Mouse (Mus musculus) induced T-regulatory cell, adult 2 months (primary cell): Measurements from ENCODE around the gene Rnft2.

Experiments
- DNase-seq: peaks from one replicate; pipeline ENCODE4 v3.0.0-alpha.2; 2012; ENCODE audit warnings: low read depth

Gene Rnft2

DNA sequence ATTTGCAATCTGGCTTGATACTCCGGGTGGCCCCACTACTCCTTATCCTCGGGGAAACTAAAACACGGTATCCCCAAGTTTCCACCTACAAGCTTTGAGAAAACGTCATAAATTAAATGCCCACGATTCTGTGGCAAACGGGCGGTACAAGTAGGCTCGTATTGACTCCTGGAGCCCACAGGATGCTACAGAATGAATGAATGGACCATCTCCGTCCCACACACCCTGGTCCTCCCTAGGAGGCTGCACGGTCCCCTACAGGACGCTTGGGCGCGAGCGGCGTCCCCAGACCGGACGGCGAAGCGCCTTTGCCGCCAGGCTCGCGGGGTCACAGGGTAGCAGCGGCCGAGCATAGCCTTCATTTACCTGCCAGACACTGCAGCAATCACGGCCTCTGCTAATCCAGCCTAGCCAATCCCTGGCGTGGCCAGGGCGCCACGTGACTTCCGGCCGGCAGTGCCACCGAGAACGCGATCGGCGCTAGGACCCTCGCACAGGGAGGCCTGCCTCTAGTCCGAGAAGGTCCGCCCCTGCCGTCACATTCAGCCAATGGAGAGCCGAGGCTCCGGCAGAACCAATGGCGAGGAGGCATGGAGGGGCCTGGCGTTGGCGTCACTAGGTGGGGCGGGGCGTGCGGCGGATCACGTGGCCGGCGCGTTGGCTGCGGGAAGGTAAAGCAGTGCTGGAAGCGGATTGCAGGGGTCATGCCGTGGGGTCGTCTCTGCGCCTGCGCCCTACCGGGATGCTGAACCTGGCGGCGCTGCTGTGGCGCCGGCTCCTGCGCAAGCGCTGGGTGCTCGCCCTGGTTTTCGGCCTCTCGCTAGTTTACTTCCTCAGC, at the start of gene Rnft2, which contains the start of gene 2410131K14Rik:
Gene Rnft2, minus strand, starts transcription at position 511 of the 838 bp plus-strand sequence.
Gene 2410131K14Rik, plus strand, starts transcription at position 622 of the 838 bp plus-strand sequence.
- peak; percentile 98 for DNase-seq

DNA sequence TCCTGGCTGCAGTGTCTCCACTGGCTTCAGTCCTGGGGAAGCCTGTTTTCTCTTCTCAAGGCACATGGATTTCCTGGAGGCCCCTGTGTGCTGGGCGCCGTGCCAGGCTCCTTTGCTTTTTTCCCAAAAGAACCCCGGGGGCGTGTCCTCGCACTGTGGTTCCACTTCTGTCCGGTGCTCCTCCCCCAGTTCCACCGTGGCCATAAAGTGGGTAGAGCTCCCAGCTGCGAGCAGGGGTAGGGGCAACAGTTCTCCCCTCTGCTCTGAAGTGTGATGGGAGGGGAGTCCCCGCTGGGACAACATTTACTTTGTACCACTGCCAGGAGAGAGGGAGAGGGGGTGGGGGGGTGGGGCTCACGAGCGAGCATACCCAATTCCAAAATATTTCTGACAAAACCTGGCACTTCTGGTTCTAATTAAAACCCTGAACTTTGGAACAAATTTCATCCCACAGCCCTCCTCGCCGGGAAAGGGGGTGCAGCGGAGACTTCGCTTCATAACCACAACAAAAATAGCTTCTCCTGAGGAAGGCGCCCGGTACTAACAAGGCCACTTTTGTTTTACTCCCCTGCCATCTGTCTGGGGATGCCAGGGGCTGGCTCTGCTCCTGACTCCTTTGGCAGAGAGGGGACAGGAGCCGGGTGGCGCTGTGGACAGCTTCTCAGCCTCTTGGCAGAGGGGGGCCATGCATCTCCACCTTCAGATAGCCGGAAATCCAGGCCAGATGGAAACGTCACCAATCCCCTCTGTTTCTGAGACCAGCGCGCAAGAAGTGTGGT, 49.4 kb upstream of the Rnft2 start:
- DNase-seq: no peak

DNA sequence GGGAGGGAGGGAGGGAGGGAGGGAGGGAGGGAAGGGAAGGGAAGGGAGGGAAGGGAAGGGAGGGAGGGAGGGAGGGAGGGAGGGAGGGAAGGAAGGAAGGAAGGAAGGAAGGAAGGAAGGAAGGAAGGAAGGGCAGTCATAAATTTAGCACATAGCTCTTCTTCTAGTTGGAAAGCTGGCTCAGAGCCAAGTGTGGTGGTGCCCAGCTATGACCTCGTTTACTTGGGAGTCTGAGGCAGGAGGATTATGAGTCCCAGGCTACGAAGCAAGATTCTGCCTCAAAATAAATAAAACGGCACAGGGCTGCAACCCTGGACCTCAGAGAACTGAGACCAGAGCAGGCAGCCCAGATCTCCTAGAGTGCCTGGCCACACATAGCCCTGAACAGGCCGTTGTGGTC, 47.6 kb upstream of the Rnft2 start:
- DNase-seq: no peak

DNA sequence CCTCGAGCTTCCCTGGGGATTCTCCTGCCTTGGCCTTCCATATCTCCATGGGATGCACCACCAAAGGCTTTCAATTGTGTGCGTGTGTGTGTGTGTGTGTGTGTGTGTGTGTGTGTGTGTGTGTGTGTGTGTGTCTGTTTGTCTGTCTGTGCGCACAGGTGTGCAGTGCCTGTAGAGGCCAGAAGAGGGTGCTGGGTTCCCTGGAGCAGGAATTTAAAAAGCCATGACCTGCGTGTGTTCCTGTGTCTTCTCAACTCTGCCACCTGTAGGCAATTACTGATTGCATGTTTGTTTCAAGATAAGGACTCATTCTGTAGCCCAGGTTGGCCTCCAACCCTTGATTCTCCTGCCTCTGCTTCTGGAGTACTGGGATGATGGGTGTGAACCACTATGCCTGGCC, 46.5 kb upstream of the Rnft2 start:
- DNase-seq: no peak

DNA sequence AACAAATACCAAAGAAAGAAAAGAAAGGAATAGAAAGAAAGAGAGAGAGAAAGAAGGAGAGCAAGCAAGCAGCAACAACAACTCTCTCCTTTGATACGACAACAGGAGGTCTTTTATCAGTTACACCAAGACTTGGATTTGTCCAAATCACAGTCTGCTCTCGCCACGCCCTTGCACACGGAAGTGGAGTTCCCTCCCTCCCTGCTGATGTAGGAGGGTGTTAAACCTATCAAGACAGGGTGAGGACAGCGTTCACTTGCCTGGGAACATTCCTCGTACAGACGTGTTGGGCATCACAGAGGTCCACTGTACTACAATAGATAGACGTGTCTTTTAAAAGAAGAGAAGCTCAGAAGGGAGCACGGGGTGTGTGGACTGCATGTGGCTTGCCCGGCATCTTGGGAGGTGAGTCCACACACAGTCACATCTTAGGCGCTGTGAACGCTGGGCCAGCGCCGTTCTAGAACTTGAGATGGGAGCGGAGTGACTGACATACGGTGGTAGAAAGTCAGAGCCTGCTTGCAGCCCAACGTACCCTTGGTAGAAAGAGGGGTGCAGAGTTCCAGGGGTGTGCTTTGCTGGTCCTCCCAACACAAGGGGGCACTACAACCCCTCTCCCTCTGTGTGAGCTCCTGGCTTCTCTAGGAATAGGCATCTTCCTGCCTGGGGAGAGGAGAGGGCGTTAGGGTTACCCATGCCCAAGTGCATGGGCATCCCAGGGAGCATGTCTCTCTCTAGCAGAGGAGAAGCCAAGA, 33.0 kb upstream of the Rnft2 start:
- no peak for DNase-seq

DNA sequence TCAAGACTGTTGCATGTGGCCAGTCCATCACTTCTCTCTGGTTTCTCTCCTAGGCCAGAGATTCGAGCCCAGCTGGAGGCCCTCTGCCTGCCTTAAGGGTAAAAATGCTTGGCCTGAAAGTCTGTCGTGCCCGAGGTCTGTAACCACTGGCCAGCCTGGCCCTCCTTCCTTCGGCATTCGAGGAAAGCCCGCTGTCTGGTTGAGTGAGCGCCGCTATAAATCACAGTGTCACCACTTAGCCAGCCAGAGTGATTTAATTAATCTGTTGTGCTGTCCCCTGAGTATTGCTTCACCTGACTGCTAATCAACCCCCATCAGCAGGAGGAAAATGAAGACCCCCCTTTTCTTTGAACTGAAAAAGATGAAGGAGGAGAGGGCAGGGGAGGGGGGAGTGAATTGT, 31.8 kb upstream of the Rnft2 start:
- no peak for DNase-seq

DNA sequence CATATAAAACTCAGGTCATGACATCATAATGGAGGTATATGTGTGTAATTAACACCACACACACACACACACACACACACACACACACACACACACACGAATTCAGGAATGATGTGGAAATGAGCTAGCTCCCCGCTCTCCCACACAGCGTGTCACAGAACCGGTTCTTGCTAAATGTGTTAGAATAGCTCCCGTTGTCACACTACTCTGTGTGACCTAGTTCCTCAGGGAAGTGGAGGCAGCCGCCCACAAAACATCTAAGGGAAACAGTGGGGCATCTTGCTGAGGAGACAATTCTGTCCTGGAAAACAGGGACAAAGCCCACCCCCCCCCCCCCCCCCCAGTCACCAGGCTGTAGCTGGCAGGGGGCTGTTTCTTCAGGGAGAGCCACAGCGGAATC, 31.4 kb upstream of the Rnft2 start:
- DNase-seq: no peak

DNA sequence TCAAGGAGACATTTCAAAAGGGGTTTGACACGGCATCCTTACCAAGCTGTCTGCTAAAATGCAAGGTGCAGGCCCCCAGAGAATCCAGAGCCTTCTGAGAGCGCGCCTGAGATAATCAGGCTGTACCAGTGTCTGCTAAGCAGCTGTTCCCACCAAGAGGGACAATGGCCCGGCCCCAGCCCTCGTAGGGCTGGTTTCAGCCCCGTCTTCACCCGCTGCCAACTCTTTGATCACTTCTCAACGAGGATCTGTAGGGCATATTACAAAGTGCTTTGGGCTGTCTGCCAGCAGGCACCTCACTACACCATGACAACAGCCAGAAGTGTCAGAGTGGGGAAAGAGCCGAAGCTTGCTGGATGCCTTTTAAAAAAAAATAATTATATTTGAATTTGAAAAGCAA, 29.6 kb upstream of the Rnft2 start:
- DNase-seq: no peak

DNA sequence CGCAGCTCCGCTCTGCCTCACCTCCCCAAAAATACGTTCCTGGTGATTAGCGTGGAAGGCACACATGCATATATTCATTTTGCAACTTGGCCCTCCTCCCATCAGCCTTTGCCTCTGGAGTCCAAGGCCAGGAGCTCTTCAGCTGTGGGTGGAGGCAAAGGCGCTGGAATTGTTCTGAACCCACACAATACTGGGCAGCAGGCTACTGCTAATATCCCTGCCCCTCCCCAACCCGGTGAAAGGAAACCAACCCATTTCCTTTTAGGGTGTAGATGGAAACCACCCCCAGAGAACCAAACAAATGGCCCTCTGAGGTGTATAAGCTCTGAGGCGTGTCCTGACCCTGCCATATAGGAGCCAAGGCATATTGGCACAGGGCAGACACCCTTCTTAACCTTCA, 28.5 kb upstream of the Rnft2 start:
- no peak for DNase-seq

DNA sequence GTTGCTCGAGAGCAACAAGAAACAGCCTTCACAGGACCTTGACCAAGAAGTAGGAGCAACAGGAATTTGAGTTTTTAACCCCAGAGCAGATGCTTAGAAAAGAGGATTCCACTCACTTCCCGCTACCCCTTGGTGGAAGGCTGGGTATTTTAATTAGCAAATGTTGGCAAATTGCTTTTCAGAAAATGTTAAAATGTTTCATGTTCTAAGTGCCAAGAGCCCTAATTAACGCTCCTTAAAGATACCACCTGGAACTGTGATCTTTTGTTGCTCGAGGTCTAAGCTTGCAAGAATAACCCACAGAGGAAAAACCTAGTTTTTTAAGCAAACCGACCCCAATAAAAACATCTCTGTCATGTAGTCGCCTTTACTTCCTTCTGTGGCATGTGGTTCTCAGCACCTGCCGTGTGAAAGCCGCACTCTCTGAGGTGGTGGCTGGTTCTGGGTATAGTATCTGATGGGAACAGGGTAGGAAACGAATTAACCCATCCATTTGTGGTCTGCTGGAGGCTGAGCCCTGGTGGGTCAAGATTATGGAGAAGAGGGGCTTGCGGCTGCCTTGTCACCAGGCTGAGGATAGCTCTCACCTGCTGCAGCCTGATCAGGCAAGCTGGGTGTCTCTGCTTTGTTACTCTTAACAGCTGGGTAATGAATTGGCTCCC, 26.7 kb upstream of the Rnft2 start:
- no peak for DNase-seq

DNA sequence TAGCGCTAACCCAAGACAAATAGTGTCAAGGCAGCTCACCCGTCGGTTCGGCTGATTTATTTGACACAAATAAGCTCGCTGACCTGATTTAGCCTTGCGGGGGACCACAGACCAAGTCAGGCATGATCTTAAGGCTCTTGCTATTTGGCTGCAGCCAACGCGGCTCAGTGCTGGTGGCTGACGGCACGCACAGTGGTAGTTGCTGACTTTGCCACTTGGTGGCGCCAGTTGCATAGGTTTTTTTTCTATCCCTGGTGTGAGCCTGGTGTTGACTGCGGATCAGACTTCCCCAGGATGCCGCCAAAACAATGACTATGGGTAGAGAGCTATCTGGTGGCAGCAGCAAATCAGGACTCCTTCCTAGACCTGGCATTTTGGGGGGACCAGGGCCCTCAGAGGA, 24.1 kb upstream of the Rnft2 start:
- DNase-seq: peak; percentile 78

DNA sequence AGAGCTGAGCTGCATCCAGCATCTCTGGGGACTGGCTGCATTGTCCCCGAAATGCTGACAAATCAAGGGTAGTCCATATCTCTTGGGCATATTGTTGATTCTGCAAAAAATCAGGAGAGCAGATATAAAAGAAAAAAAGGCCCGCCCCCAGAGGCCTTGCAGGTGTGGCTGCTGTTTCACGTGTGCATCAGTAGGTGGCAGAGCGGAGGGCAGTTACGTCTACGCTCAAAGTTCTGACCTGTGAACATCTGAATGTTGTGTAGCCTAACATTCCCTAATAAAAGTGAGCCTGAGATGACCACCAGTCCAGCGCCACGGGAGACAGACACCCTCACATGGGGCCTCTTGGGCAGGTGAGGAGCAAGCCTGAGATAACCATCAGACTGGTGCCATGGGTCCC, 21.4 kb upstream of the Rnft2 start:
- DNase-seq: peak; percentile 34

DNA sequence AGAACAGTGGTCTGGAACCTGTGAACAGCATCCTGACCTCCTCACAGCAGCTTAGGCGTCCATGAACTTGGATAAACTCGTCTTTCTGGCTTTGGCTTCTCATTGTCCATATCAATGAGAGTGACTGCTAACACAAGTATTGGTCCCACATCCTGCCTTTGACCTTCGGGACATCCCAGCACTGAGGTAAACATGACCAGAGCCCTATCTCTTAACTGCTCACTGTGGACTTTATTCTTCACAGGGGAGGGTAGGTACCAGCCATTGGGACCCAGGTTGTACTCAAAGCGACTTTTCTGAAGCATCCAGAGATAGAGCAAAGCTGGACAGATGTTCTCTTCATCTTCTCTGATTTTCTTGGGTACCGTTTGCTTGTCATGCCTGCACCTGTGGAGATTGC, 20.4 kb upstream of the Rnft2 start:
- no peak for DNase-seq

DNA sequence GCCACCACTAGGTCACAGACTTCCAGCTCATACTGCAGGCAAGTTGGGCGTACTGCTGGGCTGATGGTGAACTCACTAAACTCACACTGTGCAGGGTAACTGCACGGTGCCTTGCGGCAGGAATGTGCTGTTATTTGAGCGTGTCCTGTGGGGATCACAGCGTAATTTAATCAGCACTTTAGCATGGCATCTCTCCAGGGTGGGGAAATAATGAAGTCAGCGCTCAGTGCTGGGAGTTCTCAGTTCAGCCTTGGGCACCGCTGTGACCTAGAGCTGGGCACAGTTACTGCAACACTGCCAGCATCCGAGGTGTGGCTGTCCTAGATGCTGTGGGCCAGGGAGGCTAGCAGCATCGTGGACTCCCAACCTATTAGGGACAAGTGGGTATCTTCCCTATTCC, 19.4 kb upstream of the Rnft2 start:
- DNase-seq: no peak

DNA sequence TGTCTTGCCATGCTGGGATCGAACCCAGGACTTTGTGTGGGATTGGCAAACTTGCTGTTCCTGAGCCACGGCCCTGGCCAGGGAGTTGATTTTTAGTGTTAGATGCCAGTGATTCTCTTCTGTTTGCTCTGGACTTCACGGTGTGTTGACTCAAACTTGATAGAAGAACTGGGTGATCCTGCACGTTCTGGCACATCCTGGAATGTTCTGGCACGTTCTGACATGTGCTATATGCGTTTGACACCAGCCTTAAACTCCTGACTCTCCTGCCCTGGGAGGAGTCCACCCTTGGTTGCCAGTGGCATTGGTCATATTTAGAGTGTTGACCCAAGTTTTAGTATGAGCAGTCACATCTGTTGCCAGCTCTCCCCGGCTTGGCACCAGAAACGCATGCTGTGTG, 17.5 kb upstream of the Rnft2 start:
- no peak for DNase-seq

DNA sequence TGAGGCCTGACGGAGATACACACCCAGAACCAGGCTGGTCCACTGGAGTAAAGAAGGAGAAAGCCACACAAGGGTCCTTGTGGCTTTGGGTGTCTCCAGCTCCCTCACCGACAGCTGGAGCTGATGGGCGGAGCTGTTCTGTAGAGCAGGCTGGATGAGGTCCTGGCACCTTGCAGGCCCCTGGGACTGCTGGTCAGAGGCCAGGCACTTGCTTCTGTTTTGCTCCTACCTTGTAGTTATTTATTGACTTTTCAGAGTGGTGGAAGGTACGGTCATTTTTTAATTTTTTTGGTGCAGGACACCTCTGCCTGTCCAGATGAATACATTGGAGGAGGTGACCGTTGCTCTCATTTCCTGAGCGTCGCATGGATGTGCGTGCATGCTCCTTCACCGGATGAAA, 16.3 kb upstream of the Rnft2 start:
- DNase-seq: no peak

DNA sequence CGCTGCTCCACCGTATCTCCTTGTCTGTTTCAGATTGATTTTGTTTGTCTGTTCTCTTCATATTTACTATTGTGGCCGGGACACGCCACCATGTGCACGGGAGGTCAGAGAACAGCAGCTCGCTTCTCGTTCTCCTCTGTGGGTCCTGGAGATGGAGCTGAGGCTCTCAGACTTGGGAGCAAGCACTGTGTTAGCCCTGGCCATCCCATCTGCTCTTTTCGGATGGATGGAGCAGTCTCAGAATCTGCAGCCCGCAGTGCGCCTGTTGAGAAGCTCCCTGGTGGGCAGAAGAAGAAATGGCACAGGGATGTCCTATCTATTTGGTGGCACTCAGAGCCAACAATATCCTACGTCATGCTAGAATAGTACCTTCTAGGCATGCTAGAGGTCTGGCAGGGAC, 15.7 kb upstream of the Rnft2 start:
- DNase-seq: no peak

DNA sequence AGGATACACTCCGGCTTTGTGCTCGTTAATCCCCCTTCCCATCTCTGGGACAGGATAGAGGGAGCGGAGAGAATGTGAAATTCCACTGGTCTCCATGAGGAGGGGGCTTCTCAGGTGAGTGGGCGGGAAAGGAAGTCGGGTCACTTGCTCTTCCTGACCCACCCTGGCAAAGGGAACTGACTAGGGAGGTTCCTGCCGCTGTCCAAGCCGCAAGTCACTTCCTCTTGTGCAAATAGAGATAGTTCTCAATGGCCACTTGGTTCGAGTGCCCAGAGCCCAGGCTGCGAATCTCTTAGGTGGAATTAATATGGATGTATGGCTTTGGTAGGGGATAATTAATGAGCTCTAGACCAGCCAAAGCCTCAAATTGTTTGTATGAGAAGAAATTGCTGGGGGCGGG, 15.1 kb upstream of the Rnft2 start:
- no peak for DNase-seq

DNA sequence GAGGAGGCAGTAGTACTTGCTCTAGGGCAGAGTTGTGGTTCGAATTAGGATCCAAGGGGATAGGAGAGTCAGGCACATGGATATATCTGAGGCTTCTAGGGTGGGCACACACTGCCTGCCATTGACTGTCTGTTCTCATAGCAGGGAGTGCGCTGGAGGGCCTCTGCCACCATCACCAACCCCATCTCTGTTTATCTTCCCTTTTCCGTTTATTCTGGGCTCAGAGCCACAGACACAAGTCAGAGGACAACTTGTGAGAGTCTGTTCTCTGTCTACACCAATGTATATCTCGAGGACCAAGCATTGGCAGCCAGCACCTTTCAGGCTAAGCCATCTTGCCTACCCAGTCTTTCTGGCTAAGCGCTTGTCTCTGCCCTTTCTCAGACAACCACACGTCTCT, 14.7 kb upstream of the Rnft2 start:
- no peak for DNase-seq

DNA sequence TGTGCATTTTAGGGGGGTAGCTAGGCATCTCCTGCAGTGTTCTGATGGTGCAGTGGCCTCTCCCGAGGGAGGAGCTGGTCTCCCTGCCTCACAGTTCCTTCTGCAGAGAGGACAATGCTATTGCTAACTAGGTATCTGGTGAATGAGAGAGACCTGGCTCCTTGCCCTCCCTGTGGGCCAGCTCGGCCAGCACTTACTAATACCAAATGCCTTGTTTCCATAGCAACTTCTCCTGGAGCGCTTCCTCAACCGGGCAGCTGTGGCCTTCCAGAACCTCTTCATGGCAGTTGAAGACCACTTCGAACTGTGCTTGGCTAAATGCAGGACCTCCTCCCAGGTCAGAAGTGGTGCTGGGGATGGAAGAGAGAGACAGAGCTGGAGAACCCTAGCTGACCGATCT, 14.2 kb upstream of the Rnft2 start:
- no peak for DNase-seq

DNA sequence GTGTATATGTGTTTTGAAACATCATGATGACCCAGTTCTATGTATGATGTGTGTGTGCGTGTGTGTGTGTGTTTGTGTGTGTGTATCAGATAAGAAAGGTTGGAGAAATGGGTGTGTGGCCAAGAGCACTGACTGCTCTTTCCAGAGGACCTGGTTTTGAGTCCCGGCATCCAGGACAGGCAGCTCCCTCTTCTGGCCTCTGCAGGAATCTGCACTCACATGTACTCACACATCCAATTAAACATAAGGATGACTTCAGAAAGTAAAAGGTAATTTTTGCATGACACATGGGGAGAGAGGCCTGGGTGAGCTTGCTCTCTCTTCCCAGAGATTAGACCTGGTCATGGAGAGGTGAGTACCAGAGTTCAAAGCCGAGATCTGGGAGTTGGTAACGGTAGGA, 12.1 kb upstream of the Rnft2 start:
- DNase-seq: no peak

DNA sequence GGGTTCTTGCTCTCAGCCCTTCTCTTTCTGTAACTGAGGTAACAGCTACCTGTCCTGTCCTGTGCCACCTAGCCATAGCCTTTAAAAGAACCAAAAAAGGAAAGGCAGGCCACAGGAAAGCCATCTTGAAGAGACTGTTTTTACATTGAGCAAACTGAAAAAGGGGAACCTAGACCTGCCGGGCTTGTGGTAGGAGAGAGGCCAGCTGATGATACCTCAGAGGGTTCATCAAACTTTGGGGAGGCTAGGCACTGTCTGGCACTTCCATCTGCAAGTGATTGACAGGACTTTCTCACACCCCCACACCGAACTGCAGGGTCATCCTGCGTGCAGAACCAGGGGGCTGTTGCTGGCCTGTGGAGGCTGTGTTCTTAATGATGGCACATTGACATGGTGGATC, 8.6 kb upstream of the Rnft2 start:
- no peak for DNase-seq
